Mouse (Mus musculus) cerebellum, adult 2 months (tissue): Measurements from ENCODE around the gene Cenpo. TPM values are rescaled to one million over a fixed set of nuclear protein-coding genes. Genes with fewer than 3 reads are reported as not detected.

Experiments used
- DNase-seq, 2 experiments: peaks; one replicate each; pipeline ENCODE4 v3.0.0; 2021
- H3K27ac ChIP-seq: fragments of 200-500 bp; 2 replicates; pipeline ENCODE4 v1.5.1; 2012; ENCODE audit warnings: low read length, control low read depth, inconsistent platforms; ENCODE audit not compliant: insufficient read depth
- H3K27me3 ChIP-seq: fragments of 200-500 bp; 2 replicates; pipeline ENCODE4 v1.6.1; 2012; ENCODE audit warnings: inconsistent platforms, mild to moderate bottlenecking, low read length, moderate library complexity; ENCODE audit not compliant: control insufficient read depth, insufficient read depth
- H3K4me1 ChIP-seq: fragments of 200-500 bp; 2 replicates; pipeline ENCODE4 v1.6.1; 2011; ENCODE audit warnings: low read length; ENCODE audit not compliant: control insufficient read depth, insufficient read depth
- H3K4me3 ChIP-seq: fragments of 200-500 bp; replicated peaks from 2 replicates; pipeline ENCODE3; 2011; ENCODE audit warnings: mild to moderate bottlenecking, low read depth, low read length, control low read depth; ENCODE audit not compliant: insufficient read depth
- CTCF ChIP-seq: fragments of 200-500 bp; IDR thresholded peaks from 2 replicates; pipeline ENCODE4 v1.5.1; 2011; ENCODE audit warnings: low read depth, mild to moderate bottlenecking, control low read depth, low read length, moderate library complexity, borderline replicate concordance; ENCODE audit not compliant: insufficient read depth
- POLR2A ChIP-seq: fragments of 200-500 bp; IDR thresholded peaks from 2 replicates; pipeline ENCODE4 v1.6.1; 2011; ENCODE audit warnings: low read length, control low read depth, borderline replicate concordance; ENCODE audit not compliant: insufficient read depth
- WGBS: fragments of 180-500 bp; shearing (Covaris S2); methylation state at CpG from one replicate; pipeline ENCODE4 v1.1.7; 2018; 5-methylcytosine and 5-hydroxymethylcytosine counted together
- polyA plus RNA-seq: library from polyadenylated mRNA; depleted of rRNA; stranded (reverse); fragments of >200 nt; gene quantifications from 2 replicates; pipeline ENCODE4 v1.2.3, GENCODE M21; 2012

The Cenpo gene
- polyA plus RNA-seq, 1 experiment: 10.4 TPM

DNA sequence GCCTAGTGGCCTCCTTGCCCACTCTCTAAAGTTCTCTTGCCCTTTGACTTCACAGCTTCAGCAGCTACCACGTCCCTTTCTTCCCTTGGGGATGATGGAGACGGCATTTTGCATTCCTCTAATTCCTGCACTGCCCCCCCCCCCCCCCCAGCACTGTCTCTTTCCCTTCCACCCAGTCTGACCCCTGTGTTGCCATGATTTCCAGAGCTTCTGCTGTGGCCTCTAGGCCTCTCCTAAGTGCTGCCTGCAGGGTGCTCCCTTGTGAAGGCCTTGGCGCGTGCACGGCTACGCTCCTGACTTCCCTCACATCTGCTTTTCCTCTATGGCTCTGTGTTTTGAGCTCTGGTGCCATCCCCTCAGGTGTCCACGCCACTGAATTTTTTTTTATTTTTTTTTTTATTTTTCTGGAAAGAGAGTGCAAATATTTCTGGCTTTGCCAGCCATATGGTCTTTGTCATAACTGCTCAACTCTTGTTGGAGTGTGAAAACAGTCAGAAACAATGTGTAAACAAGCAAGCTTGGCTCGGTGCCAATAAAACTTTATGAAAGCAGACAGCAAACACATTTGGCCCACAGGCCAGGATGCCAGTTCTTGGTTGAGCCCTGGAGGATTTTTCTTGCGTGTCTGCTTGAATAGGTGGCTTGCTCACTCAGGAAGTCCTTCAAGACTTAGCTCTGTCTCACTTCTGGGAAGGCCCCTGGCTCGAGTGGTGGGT lies 40.9 kb downstream of the Cenpo start:
- no peak for DNase-seq
- H3K27ac ChIP-seq: no peak overlapping the region
- H3K4me1 ChIP-seq: peaks cover 30% of the 10 kb centered on the region
- no peaks in the 10 kb centered on the region for H3K27me3 ChIP-seq
- WGBS: 46% methylated on average over 10 of the region's 10 CpGs
- TF ChIP-seq POLR2A: no peak
- TF ChIP-seq CTCF: no peak
- no peak overlapping the region for H3K4me3 ChIP-seq

DNA sequence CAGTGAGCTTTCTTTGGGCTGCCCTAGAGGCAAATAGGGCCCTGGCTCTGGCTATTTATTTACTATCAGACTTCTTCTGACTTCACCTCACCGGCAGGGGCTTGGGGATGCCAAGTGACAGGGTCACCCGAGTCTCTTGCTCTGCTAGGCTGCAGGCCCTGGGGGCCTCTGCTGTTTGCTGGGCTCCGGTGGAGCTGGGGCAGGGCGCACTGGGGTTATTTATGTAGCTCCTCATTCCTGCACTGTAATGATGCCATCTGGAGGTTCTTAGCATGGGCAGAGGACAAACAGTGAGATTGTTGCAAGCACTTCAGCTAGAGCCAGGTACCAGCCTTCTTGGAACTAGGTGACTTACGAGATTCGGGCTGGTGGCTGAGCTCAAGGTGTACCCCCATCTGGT lies 41.6 kb downstream of the Cenpo start:
- peak; percentile 54 to 61 for DNase-seq
- H3K4me3 ChIP-seq: no peak overlapping the region
- WGBS: 32% methylated on average over 6 of the region's 6 CpGs
- H3K27me3 ChIP-seq: no peaks in the 10 kb centered on the region
- TF ChIP-seq CTCF (peak; percentile 25; the same call in 1 of the 2 replicates), POLR2A (no peak)
- H3K4me1 ChIP-seq: peaks cover 32% of the 10 kb centered on the region
- peak overlapping the region; percentile 38; the same call in 1 of the 2 replicates for H3K27ac ChIP-seq

DNA sequence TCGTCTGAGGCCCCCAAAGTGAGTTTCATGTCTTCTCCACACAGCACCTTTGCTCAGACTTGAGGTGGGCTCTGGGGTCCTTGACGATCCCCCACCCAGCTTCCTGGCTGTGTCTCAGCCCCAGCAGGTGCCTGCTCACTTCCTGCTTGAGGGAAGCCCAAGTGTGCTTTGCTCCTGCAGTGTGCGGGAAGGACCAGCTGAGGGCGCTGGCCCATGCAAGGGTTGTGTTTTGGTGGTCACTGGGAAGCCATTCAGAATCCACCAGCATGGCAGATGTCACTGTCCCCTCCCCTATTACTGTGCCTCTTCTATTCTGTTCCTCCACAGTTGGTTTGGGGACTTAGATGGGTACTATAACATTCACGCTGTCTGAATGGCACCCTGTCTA lies 45.0 kb downstream of the Cenpo start:
- no peaks in the 10 kb centered on the region for H3K27me3 ChIP-seq
- H3K4me1 ChIP-seq: peaks cover 29% of the 10 kb centered on the region
- 50% methylated on average over 5 of the region's 5 CpGs for WGBS
- TF ChIP-seq POLR2A: no peak
- peak; percentile 42 for TF ChIP-seq CTCF
- DNase-seq: no peak
- H3K27ac ChIP-seq: no peak overlapping the region
- no peak overlapping the region for H3K4me3 ChIP-seq

- 40% methylated on average over 14 of the region's 14 CpGs for WGBS
- no peak overlapping the region for H3K27ac ChIP-seq
- H3K27me3 ChIP-seq: no peaks in the 10 kb centered on the region
- H3K4me1 ChIP-seq: peaks cover 23% of the 10 kb centered on the region
- peak; percentile 69 to 78 for DNase-seq
- no peak overlapping the region for H3K4me3 ChIP-seq
- TF ChIP-seq CTCF (no peak), POLR2A (no peak)
Observed at GRCm38 (mm10) chr12:4188171-4189059, 45.7 kb downstream of the Cenpo start.

- Histone ChIP-seq H3K27ac (no peak overlapping the region), H3K4me1 (peaks cover 19% of the 10 kb centered on the region), H3K27me3 (no peaks in the 10 kb centered on the region), H3K4me3 (no peak overlapping the region)
- TF ChIP-seq CTCF (no peak), POLR2A (no peak)
- 85% methylated on average over 2 of the region's 2 CpGs for whole genome bisulfite sequencing
- no peak for DNase-seq
Observed at GRCm38 (mm10) chr12:4184648-4185047, 49.4 kb downstream of the Cenpo start.

- no peak for DNase-seq
- WGBS: 78% methylated on average over 3 of the region's 3 CpGs
- no peak overlapping the region for H3K27ac ChIP-seq
- H3K27me3 ChIP-seq: no peaks in the 10 kb centered on the region
- H3K4me3 ChIP-seq: no peak overlapping the region
- H3K4me1 ChIP-seq: peaks cover 24% of the 10 kb centered on the region
- TF ChIP-seq POLR2A (no peak), CTCF (no peak)
Observed at GRCm38 (mm10) chr12:4180507-4180906, 53.6 kb downstream of the Cenpo start.

GRCm38 (mm10) chr12:4179671-4180233 lies 54.3 kb downstream of the Cenpo start:
- Histone ChIP-seq H3K27me3 (no peaks in the 10 kb centered on the region), H3K4me3 (no peak overlapping the region), H3K4me1 (peaks cover 25% of the 10 kb centered on the region), H3K27ac (no peak overlapping the region)
- no peak for DNase-seq
- 90% methylated on average over 6 of the region's 6 CpGs for WGBS
- TF ChIP-seq CTCF: no peak
- no peak for TF ChIP-seq POLR2A
